Mouse (Mus musculus): ENCODE results near the gene Tlcd2.

DNA sequence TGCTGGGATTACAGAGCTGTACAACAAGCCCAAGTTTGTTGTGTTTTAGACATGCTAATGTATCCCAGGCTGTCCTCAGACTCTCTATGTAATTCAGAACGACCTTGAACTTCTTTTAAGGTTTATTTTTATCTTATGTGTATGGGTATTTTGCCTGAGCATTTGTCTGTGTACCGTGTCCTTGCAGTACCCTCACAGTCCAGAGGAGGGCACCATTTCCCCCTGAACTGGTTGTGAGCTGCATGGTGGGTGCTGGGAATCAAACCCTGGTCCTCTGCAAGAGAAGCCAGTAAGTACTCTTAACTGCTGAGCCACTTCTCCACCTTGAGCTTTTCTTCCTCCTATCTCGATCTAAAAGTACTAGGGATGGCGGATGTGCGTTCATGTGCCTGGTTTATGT lies 27.4 kb upstream of the Tlcd2 start:
- no peak for TF ChIP-seq CTCF (IDR thresholded peaks at IDR 0.05; ENCODE audit: extremely low read depth, insufficient read length, insufficient replicate concordance, low read depth, low read length)
- TF ChIP-seq POLR2A (IDR thresholded peaks at IDR 0.05; ENCODE audit: low read depth, low read length) = no peak

All from small intestine, adult 2 months (tissue).